Mouse (Mus musculus): Measurements from ENCODE around the gene Speg.

DNA sequence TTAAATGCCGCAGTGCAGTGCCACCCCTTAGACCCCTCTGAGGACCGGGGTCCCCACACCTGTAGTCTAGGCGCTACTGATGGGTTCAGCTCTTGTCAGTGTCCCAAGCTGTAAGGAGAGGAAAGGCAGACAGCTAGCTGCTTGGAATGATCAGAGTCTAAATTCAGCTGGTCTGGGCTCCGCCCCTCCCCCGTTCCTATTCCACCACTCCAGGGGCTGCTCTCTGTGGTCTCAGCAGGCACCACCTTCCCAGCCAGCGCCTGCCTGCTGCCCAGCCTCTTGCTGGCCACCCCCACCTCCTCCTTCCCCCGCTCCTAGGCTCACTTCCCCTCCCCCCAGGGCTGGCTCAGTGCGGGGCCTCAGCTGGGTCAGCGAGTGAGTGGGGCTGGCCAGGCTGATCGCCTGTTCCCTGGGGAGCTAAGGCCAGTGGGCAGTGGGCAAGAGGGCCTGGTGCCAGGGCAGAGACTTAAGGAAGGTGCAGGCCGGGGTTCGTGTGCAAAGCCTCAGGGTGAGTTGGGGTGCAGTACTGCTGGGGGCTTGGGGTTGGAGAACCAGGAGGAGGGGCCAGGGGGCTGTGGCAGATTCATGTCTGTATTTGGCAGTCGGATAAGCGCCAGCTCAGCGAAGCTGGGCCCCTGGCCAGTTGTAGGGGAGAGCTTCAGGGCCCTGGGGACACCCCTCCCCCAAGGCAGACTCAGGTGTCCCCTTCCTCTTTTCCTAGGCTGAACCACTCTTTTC is 24.8 kb downstream of the Speg start:
- TF ChIP-seq ZC3H11A (IDR thresholded peaks at IDR 0.05; ENCODE audit: borderline replicate concordance, low read depth, low read length) (no peak), ZNF384 (IDR thresholded peaks at IDR 0.05; ENCODE audit: low read depth, low read length) (no peak), MAFK (IDR thresholded peaks at IDR 0.05; ENCODE audit: insufficient read depth, low read depth, low read length) (no peak), HCFC1 (IDR thresholded peaks at IDR 0.05; ENCODE audit: borderline replicate concordance, insufficient read depth, low read length) (no peak)

Data from ES-E14 (cell line).